Mouse (Mus musculus) layer of hippocampus, postnatal 10 days (tissue): ENCODE results near the gene Epn2. TPM values are rescaled to one million over a fixed set of nuclear protein-coding genes. Genes with fewer than 3 reads are reported as not detected.

Source experiments
- DNase-seq, 2 experiments: peaks; one replicate each; pipeline ENCODE4 v3.0.0; 2021; ENCODE audit warnings: low spot score in 2 of 2
- total RNA-seq, 2 experiments: library from RNA; stranded (reverse); gene quantifications; 2 replicates each; pipeline ENCODE4 v1.2.3; 2021

Gene Epn2
- total RNA-seq, 2 experiments from 2014 or later, result 129 to 132 TPM

DNA sequence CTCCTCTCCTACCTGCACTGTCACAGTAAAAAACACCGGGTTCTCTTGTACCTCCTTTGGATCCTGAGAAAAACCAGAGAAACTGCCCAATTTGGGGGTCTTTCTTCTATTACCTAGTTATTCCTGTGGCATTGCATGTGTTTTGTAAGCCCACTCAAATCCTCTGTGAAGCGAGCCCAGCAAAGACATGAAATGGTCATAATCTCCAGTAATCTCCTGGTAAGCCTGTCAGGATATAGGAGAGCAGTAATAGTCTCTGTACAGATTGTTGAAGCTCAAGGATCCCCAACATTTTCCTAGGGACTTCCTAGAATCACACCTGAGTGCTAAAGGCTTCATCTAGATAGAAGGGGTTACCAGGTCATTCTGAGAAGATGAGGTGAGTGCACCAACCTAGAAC lies 38.4 kb downstream of the Epn2 start:
- DNase-seq, result no peak

DNA sequence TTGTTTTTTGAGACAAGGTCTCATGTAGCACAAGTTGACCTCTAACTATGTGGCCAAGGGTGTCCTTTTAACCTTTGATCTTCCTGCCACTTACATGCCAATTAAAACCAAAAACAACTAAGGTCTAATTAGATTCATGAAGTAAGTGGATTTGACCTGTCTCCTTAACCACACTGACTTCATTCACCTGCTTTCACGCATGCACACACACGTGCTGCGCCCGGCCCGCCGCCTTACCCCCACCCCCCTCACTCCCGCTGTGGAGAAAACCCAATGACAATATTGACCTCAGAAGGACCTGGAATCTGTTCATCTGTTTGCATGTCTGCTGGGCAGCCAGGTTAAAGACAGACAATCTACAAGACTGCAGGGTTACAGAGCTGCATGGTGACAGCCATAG lies 38.8 kb downstream of the Epn2 start:
- no peak for DNase-seq

DNA sequence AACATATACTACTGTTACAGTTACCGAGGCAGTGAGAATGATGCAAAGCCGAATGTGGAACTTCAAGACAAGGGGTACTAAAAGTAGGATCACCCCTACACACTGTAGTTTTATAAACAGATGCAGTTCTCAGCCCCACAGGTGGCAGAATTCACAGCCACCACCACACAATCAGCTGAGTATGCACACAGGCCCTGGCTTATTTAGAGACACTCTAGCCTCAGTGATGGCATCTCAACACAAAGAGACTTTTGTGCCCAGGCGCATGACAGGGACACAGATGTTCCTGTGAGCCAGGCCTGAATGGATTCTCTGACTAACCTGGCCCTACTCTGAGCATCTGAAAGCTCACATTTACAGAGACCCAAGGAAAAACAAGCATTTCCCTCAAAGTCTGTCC lies 42.1 kb downstream of the Epn2 start:
- DNase-seq, result no peak

- DNase-seq, result no peak
Measured at GRCm38 (mm10) chr11:61536952-61537351, 42.5 kb downstream of the Epn2 start.

DNA sequence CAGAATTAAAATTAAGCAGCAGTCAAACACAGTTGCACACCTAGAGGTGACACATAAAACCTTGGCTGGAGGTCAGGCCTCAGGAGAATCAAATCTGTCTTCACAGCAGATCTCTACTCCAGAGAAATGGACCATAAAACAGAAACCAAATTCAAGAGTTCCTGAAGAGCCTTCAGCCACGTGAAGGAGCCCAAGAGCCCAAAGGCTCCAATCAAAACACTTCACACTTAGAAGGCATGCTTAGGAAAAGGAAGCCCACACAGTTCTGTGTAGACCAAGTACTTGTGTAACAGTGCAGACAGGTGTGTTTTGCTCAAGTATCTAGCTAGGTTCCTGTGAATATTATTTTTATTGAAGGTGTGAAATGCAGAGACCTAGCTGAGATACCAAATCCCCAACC lies 44.0 kb downstream of the Epn2 start:
- no peak for DNase-seq

GRCm38 (mm10) chr11:61533571-61533970 lies 45.9 kb downstream of the Epn2 start:
- DNase-seq, result no peak

DNA sequence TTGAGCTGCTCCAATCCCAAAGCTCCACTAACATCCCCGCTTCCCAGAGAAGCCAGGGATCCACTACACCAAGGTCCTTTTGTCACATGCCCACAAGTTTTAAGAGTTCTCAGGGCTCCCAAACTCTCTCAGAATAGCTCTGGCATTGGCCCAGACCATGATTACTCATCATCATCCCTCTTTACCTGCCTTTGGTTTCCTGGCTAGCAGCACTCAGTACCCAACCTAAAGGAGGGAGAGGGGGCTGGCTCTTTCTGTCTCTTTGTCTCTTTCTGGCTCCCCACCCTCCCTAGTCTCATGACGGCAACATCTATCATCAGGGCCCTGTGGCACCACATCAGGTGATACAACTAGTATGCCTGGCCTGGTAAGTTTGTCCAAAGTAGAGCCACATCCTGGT lies 46.7 kb downstream of the Epn2 start:
- no peak for DNase-seq

GRCm38 (mm10) chr11:61529268-61529713 lies 50.2 kb downstream of the Epn2 start:
- DNase-seq, result peak; percentile 41 to 59

- DNase-seq, result peak in 1 of 2 experiments; percentile 56
Measured at GRCm38 (mm10) chr11:61526872-61527271, 52.6 kb downstream of the Epn2 start.

DNA sequence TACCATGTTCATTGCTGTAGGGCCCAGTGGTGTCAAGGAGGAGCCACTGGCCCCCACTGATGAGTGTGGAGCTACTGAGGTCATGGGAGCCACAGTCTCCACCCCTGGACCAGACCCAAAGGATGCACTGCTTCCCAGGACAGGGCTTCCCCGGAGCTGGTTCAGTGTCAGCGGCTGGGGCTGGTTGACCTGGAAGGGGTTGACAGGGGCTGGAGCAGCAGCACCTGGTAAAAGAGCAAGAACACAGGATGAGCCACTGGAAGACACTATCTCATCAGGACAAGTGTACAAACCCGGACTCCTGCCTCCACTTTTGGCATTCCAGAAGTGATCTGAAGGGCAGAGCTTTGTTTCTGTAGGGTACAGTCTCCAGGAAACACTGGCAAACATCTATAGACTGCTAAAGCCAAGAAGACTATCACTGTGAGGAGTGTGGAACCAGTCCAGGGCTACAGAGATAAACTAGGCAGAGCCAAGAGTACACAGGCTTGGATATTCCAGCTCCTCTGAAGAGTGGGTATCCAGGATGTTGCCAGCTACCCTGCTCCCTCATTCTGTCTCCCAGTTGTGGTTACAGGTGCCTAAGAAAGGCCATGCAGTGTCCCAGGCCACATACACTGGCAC lies 59.9 kb downstream of the Epn2 start:
- no peak for DNase-seq

- no peak for DNase-seq
Measured at GRCm38 (mm10) chr11:61518871-61519270, 60.6 kb downstream of the Epn2 start.

DNA sequence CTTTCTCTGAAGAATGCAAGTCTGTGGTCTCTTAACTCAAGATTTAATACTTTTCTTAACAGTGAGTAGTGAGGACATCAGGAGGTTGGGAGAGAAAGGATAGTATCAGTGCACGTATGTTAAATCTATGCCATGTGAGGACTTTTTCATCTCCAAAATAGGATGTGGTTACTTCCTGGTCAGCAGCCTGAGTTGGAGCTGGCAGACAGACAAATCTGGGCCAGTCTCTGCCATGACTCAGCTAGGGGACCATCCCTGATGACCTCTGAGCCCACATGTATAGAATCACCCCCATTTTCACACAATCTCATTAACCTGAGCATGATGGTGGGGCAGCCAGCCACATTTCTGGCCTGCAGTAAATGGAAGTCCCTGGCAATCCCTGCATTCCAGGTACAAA lies 61.5 kb downstream of the Epn2 start:
- no peak for DNase-seq

GRCm38 (mm10) chr11:61514953-61515352 lies 64.5 kb downstream of the Epn2 start:
- peak; percentile 53 to 57 for DNase-seq

DNA sequence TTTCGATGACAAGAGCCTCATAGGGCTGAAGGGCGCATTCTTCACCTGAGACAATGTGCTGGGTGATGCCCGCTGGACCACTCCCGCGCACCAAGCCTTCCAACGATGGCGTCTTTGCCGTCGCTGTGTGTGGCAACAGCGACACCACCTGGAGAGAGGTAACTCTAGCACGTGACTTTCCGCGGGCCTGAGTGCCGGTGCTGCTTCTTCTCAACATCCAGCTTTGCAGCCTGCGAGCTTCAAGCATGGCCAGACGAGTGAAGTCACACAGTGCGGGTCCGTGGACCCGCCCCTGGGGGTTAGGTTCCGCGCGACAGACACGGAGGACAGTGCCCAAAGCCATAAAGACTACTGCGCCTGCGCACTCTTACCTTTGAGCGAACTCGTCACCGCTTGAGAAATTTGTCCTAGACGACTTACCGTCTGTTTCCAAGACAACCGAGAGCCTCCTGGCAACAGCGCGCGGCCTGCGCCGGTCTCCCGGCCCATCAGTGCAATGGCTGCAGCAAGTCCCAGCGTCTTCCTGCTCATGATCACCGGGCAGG lies 74.7 kb downstream of the Epn2 start, which contains the start of gene B9d1:
Gene B9d1, plus strand, starts transcription at position 432 of the 545 bp plus-strand sequence.
- DNase-seq, result peak; percentile 96 to 97

DNA sequence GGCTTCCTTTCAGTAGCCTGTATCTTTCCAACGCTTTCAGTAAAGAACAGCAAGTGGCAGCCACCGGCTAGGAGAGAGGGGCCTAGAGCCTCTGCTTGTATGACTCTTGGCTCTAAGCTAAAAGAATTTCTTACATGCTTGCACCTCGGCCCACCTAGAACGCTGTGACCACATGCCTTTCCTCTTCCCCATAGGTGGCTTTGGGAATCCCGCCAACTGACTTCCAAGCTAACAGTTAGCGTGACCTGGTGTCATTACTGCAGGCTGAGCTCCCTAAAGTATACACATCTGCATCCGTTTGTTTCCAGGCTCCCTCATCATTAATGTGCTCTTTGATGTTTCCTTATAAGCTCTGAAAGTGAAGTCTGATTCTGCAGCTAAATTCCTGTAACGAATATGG lies 75.6 kb downstream of the Epn2 start:
- DNase-seq, result no peak

GRCm38 (mm10) chr11:61498736-61499504 lies 80.6 kb downstream of the Epn2 start:
- no peak for DNase-seq

- no peak for DNase-seq
Measured at GRCm38 (mm10) chr11:61497490-61497889, 82.0 kb downstream of the Epn2 start.

- no peak for DNase-seq
Measured at GRCm38 (mm10) chr11:61495528-61495927, 84.0 kb downstream of the Epn2 start.

DNA sequence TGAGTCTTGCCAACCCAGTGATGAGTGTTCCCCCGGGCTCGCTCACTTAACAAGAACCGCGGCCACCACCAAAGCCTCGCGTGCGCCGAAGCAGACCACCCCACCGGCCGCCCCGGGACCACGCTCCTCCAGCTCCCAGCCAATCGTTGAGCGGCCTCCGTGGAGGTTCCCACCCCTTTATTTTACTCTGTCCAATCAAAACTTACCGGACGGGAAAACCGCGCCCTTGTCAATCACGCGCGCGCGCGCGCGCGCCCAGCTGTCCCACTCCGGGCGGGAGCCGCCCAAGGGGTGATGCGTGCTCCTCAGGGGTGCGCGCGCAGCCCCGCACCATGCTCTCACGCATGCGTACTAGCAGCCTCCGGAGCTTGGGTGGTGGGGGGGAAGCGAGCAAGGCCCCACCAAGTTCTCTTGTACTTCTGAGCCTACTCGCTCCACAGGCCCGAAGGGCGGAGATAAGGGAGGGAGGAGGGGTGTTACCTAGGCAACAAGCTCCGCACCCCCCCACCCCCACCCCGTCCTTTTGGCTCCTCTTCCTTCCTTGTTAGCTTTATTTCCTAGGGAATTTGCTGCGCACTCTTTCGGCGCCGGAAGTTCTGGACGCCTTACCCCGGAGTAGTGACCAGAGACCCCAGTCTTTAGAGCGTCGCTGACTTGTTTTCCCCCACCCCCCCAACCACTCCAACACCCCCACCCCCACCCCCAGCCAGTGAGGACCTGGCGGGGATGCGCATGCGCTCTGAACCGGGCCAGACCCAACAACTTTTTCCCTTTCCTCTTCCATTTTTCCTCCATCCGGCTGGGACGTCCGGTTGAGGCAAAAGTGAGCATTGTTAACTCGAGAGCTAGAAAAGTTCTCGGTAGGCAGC lies 85.1 kb downstream of the Epn2 start, which contains the start of gene Mapk7:
Gene Mapk7, minus strand, starts transcription at position 278 of the 869 bp plus-strand sequence.
- peak; percentile 96 to 97 for DNase-seq

DNA sequence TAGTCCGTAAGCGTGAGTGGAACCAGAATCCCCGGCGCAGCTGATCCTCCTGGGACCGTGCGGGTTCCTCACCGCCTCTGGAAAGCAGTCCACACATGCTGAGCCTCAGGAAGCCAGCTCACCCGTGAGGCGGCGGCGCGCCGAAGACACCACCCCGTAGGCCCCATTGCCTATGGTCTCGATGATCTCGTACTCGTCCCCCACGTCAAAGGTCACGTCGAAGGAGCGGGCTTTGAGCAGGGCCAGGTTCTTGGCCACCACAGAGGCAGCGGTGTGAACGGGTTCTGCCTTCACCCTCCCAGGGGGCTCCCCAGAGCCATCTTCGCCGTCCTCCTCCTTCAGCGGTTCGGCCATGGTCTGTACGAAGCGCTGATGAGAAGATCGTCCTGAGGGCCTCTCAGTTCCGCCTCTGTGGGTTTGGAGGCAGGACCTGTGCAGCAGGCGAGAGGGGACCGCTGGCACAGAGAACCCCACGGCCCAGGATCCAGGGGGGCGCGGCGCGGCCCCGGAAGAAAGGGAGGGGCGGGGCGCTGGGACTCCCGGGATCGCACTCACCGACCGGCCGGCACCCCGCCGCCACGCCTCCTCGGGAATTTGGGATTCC lies 85.9 kb downstream of the Epn2 start:
- peak; percentile 45 to 58 for DNase-seq
